Mouse (Mus musculus): Measurements from ENCODE around the gene Armc2. TPM values are rescaled to one million over a fixed set of nuclear protein-coding genes. Genes with fewer than 3 reads are reported as not detected.
"Not testable (repeated sequence)": the region's sequence is repeated elsewhere in the genome, so short reads cannot be mapped to it uniquely, and the experiment has no call there.

Gene Armc2
- polyA plus RNA-seq, 1 experiment from 2014 or later = 4.2 TPM

GRCm38 (mm10) chr10:41958677-41959274, 59.5 kb downstream of the Armc2 start:
- H3K4me1 ChIP-seq = 0 out of 2 replicates have a peak, but pooled peaks cover 5% of the 10 kb centered on the region
- H3K36me3 ChIP-seq = no peaks in the 10 kb centered on the region
- ATAC-seq (ENCODE audit: low FRiP score, low read depth) = no peak
- no peak overlapping the region for H3K27ac ChIP-seq
- 90% methylated on average over 19 of the region's 19 CpGs for WGBS
- H3K4me2 ChIP-seq (replicated peaks) = no peak overlapping the region
- no peak overlapping the region for H3K9ac ChIP-seq
- H3K27me3 ChIP-seq = no peaks in the 10 kb centered on the region
- no peak overlapping the region for H3K4me3 ChIP-seq
- no peaks in the 10 kb centered on the region for H3K9me3 ChIP-seq

- H3K27ac ChIP-seq = no peak overlapping the region
- 81% methylated on average over 18 of the region's 18 CpGs for WGBS
- H3K4me2 ChIP-seq (replicated peaks) = no peak overlapping the region
- H3K4me3 ChIP-seq = no peak overlapping the region
- no peak for ATAC-seq (ENCODE audit: low FRiP score, low read depth)
- no peaks in the 10 kb centered on the region for H3K27me3 ChIP-seq
- H3K4me1 ChIP-seq = 0 out of 2 replicates have a peak, but pooled peaks cover 5% of the 10 kb centered on the region
- no peaks in the 10 kb centered on the region for H3K9me3 ChIP-seq
- no peak overlapping the region for H3K9ac ChIP-seq
- no peaks in the 10 kb centered on the region for H3K36me3 ChIP-seq
Measured at GRCm38 (mm10) chr10:41957421-41958225, 60.6 kb downstream of the Armc2 start.

DNA sequence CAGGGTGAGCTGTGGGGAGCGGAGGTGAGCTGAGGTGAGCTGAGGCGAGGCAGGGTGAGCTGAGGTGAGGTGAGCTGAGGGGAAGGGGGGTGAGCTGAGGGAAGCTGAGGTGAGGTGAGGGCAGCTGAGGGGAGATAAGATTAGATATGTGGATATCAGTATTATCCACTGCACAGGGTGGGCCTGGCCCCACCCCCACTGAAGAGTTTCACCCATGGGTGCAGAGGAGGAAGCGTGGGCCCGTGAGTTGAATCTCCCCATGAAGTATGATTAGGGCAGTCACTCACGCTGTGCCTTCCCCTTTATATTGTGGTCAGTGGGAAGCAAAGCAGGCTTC, 64.7 kb downstream of the Armc2 start:
- Histone ChIP-seq H3K4me1 (no peaks in the 10 kb centered on the region), H3K4me2 (replicated peaks) (no peak overlapping the region), H3K36me3 (no peaks in the 10 kb centered on the region), H3K27ac (no peak overlapping the region), H3K9ac (no peak overlapping the region), H3K4me3 (no peak overlapping the region), H3K27me3 (no peaks in the 10 kb centered on the region), H3K9me3 (peaks cover 4% of the 10 kb centered on the region; the same call in 1 of the 2 replicates)
- WGBS = 98% methylated on average over 5 of the region's 5 CpGs
- ATAC-seq (ENCODE audit: low FRiP score, low read depth) = no peak

DNA sequence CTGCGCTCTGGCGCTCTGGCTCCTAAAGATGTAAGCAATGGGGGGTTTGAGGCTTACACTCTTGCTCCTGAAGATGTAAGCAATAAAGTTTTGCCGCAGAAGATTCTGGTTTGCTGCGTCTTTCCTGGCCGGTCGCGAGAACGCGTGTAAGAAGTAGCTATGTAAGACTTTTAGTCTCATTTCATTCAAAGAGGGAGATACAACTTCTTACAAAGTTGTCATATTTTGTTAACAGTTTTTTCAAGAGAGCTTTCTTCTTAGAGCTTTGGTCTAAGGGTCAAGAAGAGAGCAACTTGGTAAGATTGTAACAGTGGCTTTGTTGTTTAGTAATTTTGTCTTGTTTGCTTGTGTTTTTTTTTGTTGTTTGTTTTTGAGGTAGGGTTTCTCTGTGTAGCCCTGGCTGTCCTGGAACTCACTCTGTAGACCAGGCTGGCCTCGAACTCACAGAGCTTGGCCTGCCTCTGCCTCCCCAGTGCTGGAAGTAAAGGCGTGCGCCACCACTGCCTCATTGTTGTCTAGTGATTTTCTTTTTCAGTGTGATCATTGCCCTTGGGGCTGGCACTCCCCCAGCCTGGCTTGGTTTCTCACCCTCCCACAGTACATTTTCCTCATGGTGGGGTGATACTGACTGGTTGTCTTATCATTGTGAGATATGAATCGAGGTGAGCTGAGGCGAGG, 65.3 kb downstream of the Armc2 start:
- Histone ChIP-seq H3K4me2 (replicated peaks) (no peak overlapping the region), H3K9me3 (peaks cover 4% of the 10 kb centered on the region; the same call in 1 of the 2 replicates), H3K4me3 (no peak overlapping the region), H3K4me1 (no peaks in the 10 kb centered on the region), H3K9ac (no peak overlapping the region), H3K27ac (no peak overlapping the region), H3K27me3 (no peaks in the 10 kb centered on the region), H3K36me3 (no peaks in the 10 kb centered on the region)
- WGBS = 96% methylated on average over 14 of the region's 14 CpGs
- no peak for ATAC-seq (ENCODE audit: low FRiP score, low read depth)

- not testable (repeated sequence) for H3K4me2 ChIP-seq (replicated peaks); H3K9ac ChIP-seq; H3K4me3 ChIP-seq; H3K27ac ChIP-seq; H3K4me1 ChIP-seq; H3K36me3 ChIP-seq; H3K9me3 ChIP-seq; H3K27me3 ChIP-seq; ATAC-seq (ENCODE audit: low FRiP score, low read depth)
- 93% methylated on average over 8 of the region's 10 CpGs for WGBS
Measured at GRCm38 (mm10) chr10:41952354-41952753, 65.9 kb downstream of the Armc2 start.

GRCm38 (mm10) chr10:41939090-41939489, 79.2 kb downstream of the Armc2 start:
- WGBS = 62% methylated on average over 4 of the region's 4 CpGs
- no peak for ATAC-seq (ENCODE audit: low FRiP score, low read depth)

GRCm38 (mm10) chr10:41937176-41937575, 81.1 kb downstream of the Armc2 start:
- no peak overlapping the region for H3K4me3 ChIP-seq
- no peaks in the 10 kb centered on the region for H3K9me3 ChIP-seq
- H3K27me3 ChIP-seq = no peaks in the 10 kb centered on the region
- H3K27ac ChIP-seq = no peak overlapping the region
- H3K36me3 ChIP-seq = no peaks in the 10 kb centered on the region
- no peak overlapping the region for H3K9ac ChIP-seq
- 63% methylated on average over 4 of the region's 4 CpGs for WGBS
- no peak overlapping the region for H3K4me2 ChIP-seq (replicated peaks)
- no peak for ATAC-seq (ENCODE audit: low FRiP score, low read depth)
- peaks cover 21% of the 10 kb centered on the region for H3K4me1 ChIP-seq

More at GRCm38 (mm10) chr10:41939090-41939489, 79.2 kb downstream of the Armc2 start:
- H3K9ac ChIP-seq = no peak overlapping the region
- H3K36me3 ChIP-seq = no peaks in the 10 kb centered on the region
- no peak overlapping the region for H3K4me2 ChIP-seq (replicated peaks)
- H3K4me3 ChIP-seq = no peak overlapping the region
- no peaks in the 10 kb centered on the region for H3K9me3 ChIP-seq
- H3K27ac ChIP-seq = no peak overlapping the region
- peaks cover 21% of the 10 kb centered on the region for H3K4me1 ChIP-seq
- no peaks in the 10 kb centered on the region for H3K27me3 ChIP-seq

DNA sequence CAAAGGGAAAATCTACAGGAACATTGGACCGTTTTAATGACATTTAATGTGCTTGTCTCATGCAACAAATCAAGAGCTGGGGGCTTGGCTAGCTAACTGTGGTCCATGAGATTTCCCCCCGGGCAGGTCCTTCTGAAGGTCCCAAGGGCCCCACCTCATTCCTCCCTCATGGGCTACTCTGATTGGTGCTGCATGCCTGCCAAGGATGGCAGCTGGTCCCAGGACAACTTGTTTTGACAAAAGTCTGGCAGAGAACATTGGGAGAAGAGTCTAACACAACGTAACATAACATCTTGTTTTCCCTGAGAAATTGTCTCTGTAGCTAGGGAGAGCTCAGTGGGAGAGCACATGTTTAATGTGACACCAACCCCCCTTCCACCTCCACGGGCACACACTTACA, 82.1 kb downstream of the Armc2 start:
- Histone ChIP-seq H3K9me3 (no peaks in the 10 kb centered on the region), H3K4me3 (no peak overlapping the region), H3K27me3 (no peaks in the 10 kb centered on the region), H3K36me3 (no peaks in the 10 kb centered on the region), H3K4me1 (peaks cover 21% of the 10 kb centered on the region), H3K9ac (no peak overlapping the region), H3K27ac (no peak overlapping the region), H3K4me2 (replicated peaks) (no peak overlapping the region)
- WGBS = 57% methylated on average over 4 of the region's 4 CpGs
- no peak for ATAC-seq (ENCODE audit: low FRiP score, low read depth)

DNA sequence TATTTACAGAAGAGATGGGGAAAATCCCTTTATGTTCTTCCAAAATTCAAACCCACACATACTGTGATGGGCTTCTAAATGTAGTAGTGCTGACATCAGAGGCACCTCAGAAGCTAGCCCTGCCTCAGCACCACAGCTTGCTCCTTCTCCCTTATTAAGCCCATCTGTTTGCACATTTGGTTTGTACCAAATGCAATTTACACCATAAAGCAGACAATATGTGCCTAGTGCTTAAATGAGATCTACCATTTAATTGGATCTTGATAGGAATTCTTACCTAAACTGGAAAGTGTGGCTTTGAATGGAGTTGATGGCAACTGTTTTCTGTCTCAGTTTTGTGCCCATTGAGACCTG, 82.8 kb downstream of the Armc2 start:
- Histone ChIP-seq H3K36me3 (no peaks in the 10 kb centered on the region), H3K27ac (no peak overlapping the region), H3K9me3 (no peaks in the 10 kb centered on the region), H3K4me2 (replicated peaks) (no peak overlapping the region), H3K4me3 (no peak overlapping the region), H3K27me3 (no peaks in the 10 kb centered on the region), H3K9ac (no peak overlapping the region), H3K4me1 (peaks cover 21% of the 10 kb centered on the region)
- ATAC-seq (ENCODE audit: low FRiP score, low read depth) = no peak

DNA sequence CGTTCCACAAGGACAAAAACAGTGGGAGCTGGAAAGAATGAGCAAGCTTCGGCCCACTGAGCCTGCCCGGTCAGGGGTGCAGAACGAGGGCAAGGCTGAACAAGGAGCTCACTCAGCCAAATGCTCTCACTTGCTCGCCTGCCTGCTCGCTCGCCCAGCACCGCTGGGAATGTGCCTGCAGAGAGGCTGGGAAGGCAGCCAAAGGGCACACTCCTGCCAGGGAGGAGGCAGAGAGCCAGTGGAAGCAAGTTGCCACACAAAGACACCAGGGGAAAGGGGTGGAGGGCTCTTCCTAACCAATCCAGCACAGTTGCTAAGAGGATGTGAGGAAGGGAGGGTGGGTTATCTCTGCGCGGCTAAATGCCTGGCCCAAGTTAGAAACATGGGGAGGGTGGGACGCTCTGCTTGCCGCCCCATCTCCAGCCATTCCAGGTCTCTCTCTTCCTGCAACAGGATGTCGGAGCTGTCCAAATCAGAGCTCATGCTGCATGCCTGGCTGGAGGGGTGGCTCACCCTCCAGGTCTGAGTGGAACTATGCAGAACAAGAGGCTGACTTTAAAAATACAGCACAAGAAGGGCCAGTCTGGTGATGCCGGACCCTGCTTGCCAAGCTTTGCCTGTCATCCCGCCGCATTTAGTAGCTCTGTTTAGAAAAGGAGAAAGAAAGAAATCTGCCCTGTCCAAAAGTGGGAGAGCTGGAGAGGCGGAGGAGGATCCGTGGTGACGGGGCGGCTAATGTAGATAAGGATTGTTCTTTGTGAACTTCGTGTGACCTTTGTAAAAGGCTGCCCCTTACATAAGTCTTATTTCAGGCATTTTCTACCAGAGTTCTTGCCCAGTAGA, 83.4 kb downstream of the Armc2 start:
- 31% methylated on average over 21 of the region's 21 CpGs for WGBS
- H3K9ac ChIP-seq = 0 out of 2 replicates have a peak overlapping the region, but pooled peaks have one; percentile 39
- H3K4me3 ChIP-seq = peak overlapping the region; percentile 10; the same call in 1 of the 2 replicates
- no peaks in the 10 kb centered on the region for H3K36me3 ChIP-seq
- H3K27ac ChIP-seq = peak overlapping the region; percentile 67; the same call in 1 of the 2 replicates
- H3K4me2 ChIP-seq (replicated peaks) = peak overlapping the region; percentile 53
- no peaks in the 10 kb centered on the region for H3K27me3 ChIP-seq
- peaks cover 21% of the 10 kb centered on the region for H3K4me1 ChIP-seq
- ATAC-seq (ENCODE audit: low FRiP score, low read depth) = peak; percentile 78
- H3K9me3 ChIP-seq = no peaks in the 10 kb centered on the region

DNA sequence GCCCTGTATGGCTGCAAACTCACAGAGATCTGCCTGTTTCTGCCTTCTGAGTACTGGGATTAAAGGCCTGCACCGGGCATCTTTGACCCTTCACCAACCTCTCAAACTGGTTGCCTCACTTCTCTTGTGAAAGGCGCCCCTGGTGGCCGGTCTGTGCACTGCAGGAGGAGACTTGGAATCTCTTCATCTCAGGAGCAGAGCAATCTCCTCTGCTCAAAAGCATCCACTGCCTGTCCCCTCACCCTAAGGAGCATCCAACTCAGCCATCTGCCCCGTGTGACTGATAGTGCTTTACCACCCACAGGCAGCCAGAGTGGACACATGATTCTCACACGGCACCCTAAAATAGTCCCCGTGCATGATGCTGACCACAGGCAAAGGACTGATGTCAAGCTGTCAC, 84.7 kb downstream of the Armc2 start:
- Histone ChIP-seq H3K4me1 (peaks cover 21% of the 10 kb centered on the region), H3K27me3 (no peaks in the 10 kb centered on the region), H3K9ac (no peak overlapping the region), H3K4me2 (replicated peaks) (no peak overlapping the region), H3K27ac (no peak overlapping the region), H3K4me3 (no peak overlapping the region), H3K36me3 (no peaks in the 10 kb centered on the region), H3K9me3 (no peaks in the 10 kb centered on the region)
- 69% methylated on average over 6 of the region's 6 CpGs for WGBS
- ATAC-seq (ENCODE audit: low FRiP score, low read depth) = no peak

GRCm38 (mm10) chr10:41932943-41933342, 85.3 kb downstream of the Armc2 start:
- H3K27me3 ChIP-seq = no peaks in the 10 kb centered on the region
- peaks cover 21% of the 10 kb centered on the region for H3K4me1 ChIP-seq
- no peak overlapping the region for H3K4me2 ChIP-seq (replicated peaks)
- no peaks in the 10 kb centered on the region for H3K36me3 ChIP-seq
- H3K9me3 ChIP-seq = no peaks in the 10 kb centered on the region
- no peak overlapping the region for H3K27ac ChIP-seq
- H3K9ac ChIP-seq = no peak overlapping the region
- no peak overlapping the region for H3K4me3 ChIP-seq
- 85% methylated on average over 5 of the region's 5 CpGs for WGBS
- no peak for ATAC-seq (ENCODE audit: low FRiP score, low read depth)

All from limb, embryonic 13.5 days (tissue).